11 mouse cellular contexts compared by ENCODE assay signal in genomic region chr13:24393055-24393454, GRCm38 (mm10).
DNase-seq lines count a peak whose midpoint lies in the region; ATAC-seq lines count a peak whose summit lies in the region.
"Had no signal": no experiment of that assay in that cellular context is flagged by ENCODE, and none has a peak within 500 bp of the region (broad histone marks: within the 10 kb centered on the region; RNA-seq: fewer than 3 reads in every experiment).

No protein-coding gene starts in this region.

- peak; percentile 16 for DNase-seq in embryo, embryonic 11 days
- no peak for DNase-seq in embryo, embryonic 10.5 days (ENCODE audit: low spot score)
- DNase-seq in midbrain, embryonic 11.5 days (ENCODE audit: low spot score, missing footprints) = peak; percentile 39
- peak; percentile 53 to 67 for DNase-seq in kidney, postnatal 36 days
- DNase-seq in spleen, postnatal 4 days (ENCODE audit: low spot score in 2 of 2) = peak; percentile 21 to 61
- no peak for DNase-seq in left cerebral cortex, adult 9 months (ENCODE audit: low spot score in 2 of 2)
- DNase-seq: adrenal gland, adult 2 months had no signal

- no peak overlapping the region for H3K27ac ChIP-seq in midbrain, embryonic 11.5 days (ENCODE audit: low read depth, low read length)
- H3K27ac ChIP-seq in midbrain, embryonic 13.5 days = no peak overlapping the region
- H3K27ac ChIP-seq: embryonic facial prominence, embryonic 12.5 days; limb, embryonic 15.5 days had no signal

- H3K36me3 ChIP-seq in midbrain, embryonic 11.5 days (ENCODE audit: control insufficient read depth, insufficient read depth, low read length) = no peaks in the 10 kb centered on the region
- H3K36me3 ChIP-seq in midbrain, embryonic 13.5 days = no peaks in the 10 kb centered on the region
- H3K36me3 ChIP-seq: embryonic facial prominence, embryonic 12.5 days; limb, embryonic 15.5 days had no signal

- ATAC-seq in midbrain, embryonic 11.5 days (ENCODE audit: low FRiP score) = no peak
- ATAC-seq in midbrain, embryonic 13.5 days = no peak
- no peak for ATAC-seq in inflammation-experienced regulatory T-cells, adult 6 months

- H3K9ac ChIP-seq in midbrain, embryonic 11.5 days (ENCODE audit: low read length) = no peak overlapping the region
- H3K9ac ChIP-seq in midbrain, embryonic 13.5 days (replicated peaks) = no peak overlapping the region
- H3K9ac ChIP-seq: embryonic facial prominence, embryonic 12.5 days; limb, embryonic 15.5 days had no signal

- no peaks in the 10 kb centered on the region for H3K4me1 ChIP-seq in midbrain, embryonic 11.5 days (ENCODE audit: control insufficient read depth, insufficient read depth, low read length)
- no peaks in the 10 kb centered on the region for H3K4me1 ChIP-seq in midbrain, embryonic 13.5 days (replicated peaks)

- no peaks in the 10 kb centered on the region for H3K27me3 ChIP-seq in midbrain, embryonic 11.5 days (ENCODE audit: control insufficient read depth, insufficient read depth, low read length)
- H3K27me3 ChIP-seq in midbrain, embryonic 13.5 days = no peaks in the 10 kb centered on the region
- H3K27me3 ChIP-seq: embryonic facial prominence, embryonic 12.5 days; limb, embryonic 15.5 days had no signal

- H3K4me2 ChIP-seq in midbrain, embryonic 11.5 days = no peak overlapping the region
- no peak overlapping the region for H3K4me2 ChIP-seq in midbrain, embryonic 13.5 days (replicated peaks)
- H3K4me2 ChIP-seq: embryonic facial prominence, embryonic 12.5 days; limb, embryonic 15.5 days had no signal

- 75% methylated on average over 4 of the region's 4 CpGs for WGBS in midbrain, embryonic 11.5 days
- 59% methylated on average over 4 of the region's 4 CpGs for WGBS in midbrain, embryonic 13.5 days

- no peaks in the 10 kb centered on the region for H3K9me3 ChIP-seq in midbrain, embryonic 11.5 days (ENCODE audit: control insufficient read depth, low read length)
- no peaks in the 10 kb centered on the region for H3K9me3 ChIP-seq in midbrain, embryonic 13.5 days
- H3K9me3 ChIP-seq: embryonic facial prominence, embryonic 12.5 days; limb, embryonic 15.5 days had no signal

- no peak overlapping the region for H3K4me3 ChIP-seq in midbrain, embryonic 11.5 days (ENCODE audit: low read depth, low read length)
- H3K4me3 ChIP-seq in midbrain, embryonic 13.5 days (replicated peaks) = no peak overlapping the region
- H3K4me3 ChIP-seq: embryonic facial prominence, embryonic 12.5 days; limb, embryonic 15.5 days had no signal

Comparison
In these comparisons a context has a peak if more than half of its experiments do, and no peak if none do; other contexts are left out.
1. DNase-seq: peak in embryo, embryonic 11 days (single experiment), midbrain, embryonic 11.5 days (single experiment), kidney, postnatal 36 days (2 of 2) and spleen, postnatal 4 days (2 of 2); none in embryo, embryonic 10.5 days (single experiment) and left cerebral cortex, adult 9 months (0 of 2).